Mouse (Mus musculus) MEL (cell line): Measurements from ENCODE around the gene Bsn. TPM values are rescaled to one million over a fixed set of nuclear protein-coding genes. Genes with fewer than 3 reads are reported as not detected.

Experiments
- DNase-seq: peaks from one replicate; pipeline ENCODE4 v3.0.0; 2011; ENCODE audit warnings: low read depth, low spot score
- H3K27ac ChIP-seq: 2 replicates; pipeline ENCODE4 v1.5.1; 2012; ENCODE audit warnings: low read depth, mild to moderate bottlenecking, control low read depth, low read length, moderate library complexity; ENCODE audit not compliant: control insufficient read depth
- H3K27me3 ChIP-seq, 2 experiments: fragments of 150-350 bp in 1 of 2; sonication (generic) in 1 of 2; 2 replicates each; pipeline ENCODE4 v1.6.1; 2012; ENCODE audit warnings: low read length in 2 of 2, mild to moderate bottlenecking in 2 of 2, improper control_type of control experiment in 1 of 2, moderate library complexity in 1 of 2; ENCODE audit not compliant: insufficient read depth in 2 of 2, control insufficient read depth in 1 of 2
- H3K36me3 ChIP-seq, 2 experiments: 2 replicates each; pipeline ENCODE4 v1.6.1; 2012 to 2014; ENCODE audit warnings: low read length in 2 of 2, improper control_type of control experiment in 1 of 2, inconsistent platforms in 1 of 2, mild to moderate bottlenecking in 1 of 2; ENCODE audit not compliant: insufficient read depth in 2 of 2, control insufficient read depth in 1 of 2
- H3K4me1 ChIP-seq, 2 experiments: fragments of 150-350 bp in 1 of 2; sonication (generic) in 1 of 2; 2 replicates each; pipeline ENCODE4 v1.6.1; 2012; ENCODE audit warnings: low read length in 2 of 2, improper control_type of control experiment in 1 of 2, mild to moderate bottlenecking in 1 of 2; ENCODE audit not compliant: insufficient read depth in 2 of 2, control insufficient read depth in 1 of 2
- H3K4me3 ChIP-seq, 2 experiments: fragments of 150-350 bp in 1 of 2; sonication (generic) in 1 of 2; 2 replicates each; pipeline ENCODE4 v1.5.1; 2012; ENCODE audit warnings: low read depth in 2 of 2, low read length in 2 of 2, mild to moderate bottlenecking in 2 of 2, moderate library complexity in 2 of 2, control low read depth in 1 of 2, improper control_type of control experiment in 1 of 2; ENCODE audit not compliant: control insufficient read depth in 1 of 2, insufficient read depth in 1 of 2
- H3K79me2 ChIP-seq: 2 replicates; pipeline ENCODE4 v1.6.1; 2012; ENCODE audit warnings: mild to moderate bottlenecking, low read length, moderate library complexity; ENCODE audit not compliant: control insufficient read depth, poor library complexity, insufficient read depth
- H3K9ac ChIP-seq: 2 replicates; pipeline ENCODE4 v1.6.1; 2012; ENCODE audit warnings: low read depth, mild to moderate bottlenecking, control low read depth, low read length, moderate library complexity; ENCODE audit not compliant: control insufficient read depth, poor library complexity, severe bottlenecking
- H3K9me3 ChIP-seq: fragments of 150-350 bp; sonication (generic); replicated peaks from 2 replicates; pipeline ENCODE4 v1.6.1; 2012; ENCODE audit warnings: mild to moderate bottlenecking, low read length, improper control_type of control experiment, moderate library complexity; ENCODE audit not compliant: insufficient read depth
- CHD2 ChIP-seq: IDR thresholded peaks from 2 replicates; pipeline ENCODE4 v1.6.1; 2011; ENCODE audit warnings: low read length, improper control_type of control experiment
- E2F4 ChIP-seq: IDR thresholded peaks from 2 replicates; pipeline ENCODE4 v1.6.1; 2011; ENCODE audit warnings: low read depth, low read length, improper control_type of control experiment, borderline replicate concordance
- EP300 ChIP-seq, 2 experiments: IDR thresholded peaks; 2 replicates each; pipeline ENCODE4 v1.6.1; 2011; ENCODE audit warnings: improper control_type of control experiment in 2 of 2, low read length in 2 of 2, low read depth in 1 of 2, mild to moderate bottlenecking in 1 of 2
- ETS1 ChIP-seq: IDR thresholded peaks from 2 replicates; pipeline ENCODE4 v1.6.1; 2012; ENCODE audit warnings: low read depth, mild to moderate bottlenecking, inconsistent platforms, low read length, improper control_type of control experiment, moderate library complexity
- HCFC1 ChIP-seq: IDR thresholded peaks from 2 replicates; pipeline ENCODE4 v1.6.1; 2012; ENCODE audit warnings: low read depth, mild to moderate bottlenecking, inconsistent platforms, low read length, improper control_type of control experiment, moderate library complexity
- MXI1 ChIP-seq: IDR thresholded peaks from 2 replicates; pipeline ENCODE4 v1.6.1; 2011; ENCODE audit warnings: mild to moderate bottlenecking, low read depth, low read length, improper control_type of control experiment
- MYB ChIP-seq: IDR thresholded peaks from 2 replicates; pipeline ENCODE4 v1.6.1; 2011; ENCODE audit warnings: mild to moderate bottlenecking, low read depth, low read length, improper control_type of control experiment
- NELFE ChIP-seq: IDR thresholded peaks from 2 replicates; pipeline ENCODE4 v1.6.1; 2011; ENCODE audit warnings: low read depth, low read length, improper control_type of control experiment
- NRF1 ChIP-seq: IDR thresholded peaks from 2 replicates; pipeline ENCODE4 v1.6.1; 2014; ENCODE audit warnings: low read depth, mild to moderate bottlenecking, inconsistent platforms, low read length, improper control_type of control experiment, moderate library complexity; ENCODE audit not compliant: poor library complexity, insufficient read depth, severe bottlenecking
- POLR2AphosphoS2 ChIP-seq: IDR thresholded peaks from 2 replicates; pipeline ENCODE4 v1.6.1; 2011; ENCODE audit warnings: low read length, improper control_type of control experiment
- POLR2AphosphoS5 ChIP-seq: IDR thresholded peaks from 2 replicates; pipeline ENCODE4 v1.6.1; 2012; ENCODE audit warnings: low read depth, borderline replicate concordance, mild to moderate bottlenecking, inconsistent platforms, low read length, moderate library complexity, mixed read lengths
- SIN3A ChIP-seq: IDR thresholded peaks from 2 replicates; pipeline ENCODE4 v1.6.1; 2012; ENCODE audit warnings: low read length, improper control_type of control experiment, inconsistent platforms
- SMC3 ChIP-seq: IDR thresholded peaks from 2 replicates; pipeline ENCODE4 v1.6.1; 2011; ENCODE audit warnings: low read depth, low read length, improper control_type of control experiment
- TAL1 ChIP-seq: IDR thresholded peaks from 2 replicates; pipeline ENCODE4 v1.6.1; 2012; ENCODE audit warnings: mild to moderate bottlenecking, inconsistent platforms, low read length, moderate library complexity, mixed read lengths
- TBP ChIP-seq: IDR thresholded peaks from 2 replicates; pipeline ENCODE4 v1.8.0; 2011; ENCODE audit warnings: low read depth, low read length, improper control_type of control experiment
- TCF12 ChIP-seq: IDR thresholded peaks from 2 replicates; pipeline ENCODE4 v1.6.1; 2014; ENCODE audit warnings: low read depth, mild to moderate bottlenecking, inconsistent platforms, low read length, improper control_type of control experiment, moderate library complexity
- UBTF ChIP-seq: IDR thresholded peaks from 2 replicates; pipeline ENCODE4 v1.6.1; 2012; ENCODE audit warnings: low read depth, mild to moderate bottlenecking, inconsistent platforms, low read length, improper control_type of control experiment, moderate library complexity, borderline replicate concordance; ENCODE audit not compliant: insufficient read depth
- ZC3H11A ChIP-seq: IDR thresholded peaks from 2 replicates; pipeline ENCODE4 v1.6.1; 2012; ENCODE audit warnings: low read depth, mild to moderate bottlenecking, inconsistent platforms, low read length, improper control_type of control experiment
- ZKSCAN1 ChIP-seq: IDR thresholded peaks from 2 replicates; pipeline ENCODE4 v1.6.1; 2012; ENCODE audit warnings: low read depth, mild to moderate bottlenecking, inconsistent platforms, low read length, improper control_type of control experiment, moderate library complexity
- polyA plus RNA-seq, 2 experiments: library from polyadenylated mRNA; stranded (reverse) in 1 of 2; unstranded in 1 of 2; fragments of >175 nt in 1 of 2; fragments of >200 nt in 1 of 2; gene quantifications; 2 replicates each; pipeline versions ENCODE4 v1.2.1 to v1.2.4; 2012; ENCODE audit warnings: low replicate concordance in 2 of 2, low read depth in 1 of 2; ENCODE audit not compliant: insufficient read length in 2 of 2, insufficient read depth in 1 of 2, missing spikeins in 1 of 2
- total RNA-seq: library from RNA; depleted of rRNA; stranded (reverse); fragments of 300-350 nt; gene quantifications from 2 replicates; pipeline ENCODE4 v1.2.3, GENCODE M21; 2012

Gene Bsn
- total and polyA plus RNA-seq, 3 experiments, result 3.5 to 5.6 TPM; not detected in 1

DNA sequence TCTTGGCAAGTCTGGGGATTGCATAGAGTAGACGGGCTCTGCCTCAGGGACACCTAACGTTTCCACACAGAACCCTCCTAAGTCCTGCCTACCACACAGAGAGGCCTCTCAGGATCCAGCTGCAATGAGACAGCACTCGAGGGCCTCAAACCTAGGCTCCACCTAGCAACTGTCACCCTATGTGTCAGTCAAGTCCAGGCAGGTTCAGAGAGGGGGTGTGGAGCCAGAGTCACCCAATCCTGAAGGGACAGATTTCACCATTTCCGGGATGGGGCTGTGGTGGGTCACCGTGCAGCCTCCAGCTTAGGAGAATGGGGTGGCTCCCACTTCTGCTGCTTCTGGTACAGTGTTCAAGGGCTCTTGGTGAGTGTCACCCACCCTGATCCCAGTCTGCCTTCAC, 110.0 kb downstream of the Bsn start, which contains the start of gene Mst1 (continued):
- peak; percentile 68; the same call in 1 of the 2 replicates for TF ChIP-seq TBP
- TF ChIP-seq SMC3, result no peak
- no peak; the same call in 1 of the 2 replicates for TF ChIP-seq SIN3A
- TF ChIP-seq ZKSCAN1, result no peak
- no peak for TF ChIP-seq MYB
- TF ChIP-seq ETS1, result peak; percentile 62
- TF ChIP-seq ZC3H11A, result no peak
- peak; percentile 62; the same call in 1 of the 2 replicates for TF ChIP-seq HCFC1
- TF ChIP-seq NELFE, result peak; percentile 52; the same call in 1 of the 2 replicates

DNA sequence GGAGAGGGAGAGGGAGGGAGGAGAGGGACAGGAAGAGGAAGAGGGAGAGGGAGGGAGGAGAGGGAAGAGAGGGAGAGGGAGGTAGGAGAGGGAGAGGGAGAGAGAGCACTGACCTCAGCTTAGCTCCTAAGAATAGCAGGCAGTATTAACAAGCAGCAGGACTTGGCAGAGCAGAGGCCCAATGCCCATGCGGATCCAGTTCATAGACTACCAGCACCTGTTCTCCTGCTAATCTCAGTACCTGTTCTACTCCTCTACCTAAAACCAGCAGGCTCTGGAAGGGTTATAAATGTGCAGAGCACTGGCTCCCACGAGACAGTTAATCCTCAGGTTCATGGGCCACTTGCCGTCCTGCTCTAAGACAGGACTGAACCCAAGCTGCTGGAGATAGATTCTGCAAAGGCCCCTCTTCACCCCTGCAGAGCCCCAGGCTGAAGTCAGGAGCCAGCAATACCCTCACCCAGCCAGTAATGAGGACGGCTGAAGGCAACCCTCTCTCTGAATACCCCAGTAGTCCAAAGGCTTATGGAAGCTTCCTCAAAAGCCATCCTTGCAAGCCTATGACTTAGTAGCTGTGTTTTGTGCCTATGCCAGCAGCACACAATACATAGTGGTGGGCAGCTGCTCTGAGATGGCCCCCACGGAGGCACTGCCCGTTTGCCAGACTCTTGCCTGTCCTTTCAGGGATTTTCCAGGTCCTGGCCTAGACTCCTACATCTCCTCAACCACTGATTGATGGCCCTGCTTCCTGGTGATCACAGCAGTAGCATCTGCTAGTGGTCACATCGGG, 116.8 kb downstream of the Bsn start:
- peaks cover 0 to 6% of the 10 kb centered on the region in 2 experiments; a peak in 1 of 4 replicates for H3K4me1 ChIP-seq
- H3K27me3 ChIP-seq, result no peaks in the 10 kb centered on the region
- no peak overlapping the region for H3K9ac ChIP-seq
- TF ChIP-seq POLR2AphosphoS2 (no peak), E2F4 (no peak), POLR2AphosphoS5 (no peak), NELFE (no peak), SIN3A (no peak), NRF1 (no peak), TAL1 (no peak), UBTF (no peak), CHD2 (no peak), EP300 (IDR thresholded peaks at IDR 0.05; ENCODE audit: low read depth in 1 of 2, low read length in 2 of 2) (no peak)
- DNase-seq, result no peak
- H3K27ac ChIP-seq, result no peak overlapping the region
- no peaks in the 10 kb centered on the region for H3K9me3 ChIP-seq
- peaks cover 4% of the 10 kb centered on the region for H3K79me2 ChIP-seq
- no peak overlapping the region for H3K4me3 ChIP-seq
- H3K36me3 ChIP-seq, result peaks cover 0 to 6% of the 10 kb centered on the region in 2 experiments; a peak in 2 of 4 replicates

DNA sequence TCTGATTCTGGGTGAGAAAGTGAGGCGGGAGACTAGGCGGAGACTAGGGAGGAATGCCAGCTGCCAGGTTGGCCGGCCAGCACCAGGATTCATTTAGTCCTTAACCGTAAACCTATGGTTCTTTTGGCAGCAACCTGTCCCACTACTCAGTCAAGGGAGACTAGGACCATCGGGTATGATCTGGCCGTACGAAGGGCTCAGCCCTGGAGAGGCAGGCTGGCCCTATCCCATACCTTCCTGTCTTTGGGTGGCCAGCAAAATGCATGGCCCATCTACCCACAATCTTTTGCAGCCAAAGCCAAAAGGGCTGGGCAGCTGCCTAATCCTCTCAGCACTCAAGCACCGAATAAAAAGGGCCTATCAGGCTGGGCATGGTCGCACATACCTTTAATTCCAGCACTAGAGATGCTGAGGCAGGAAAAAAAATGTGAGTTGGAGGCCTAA, 117.7 kb downstream of the Bsn start:
- H3K4me1 ChIP-seq, result no peaks in the 10 kb centered on the region
- no peak overlapping the region for H3K9ac ChIP-seq
- TF ChIP-seq TCF12 (no peak), NELFE (no peak), MXI1 (no peak)
- no peaks in the 10 kb centered on the region for H3K27me3 ChIP-seq
- H3K9me3 ChIP-seq, result no peaks in the 10 kb centered on the region
- DNase-seq, result no peak
- H3K79me2 ChIP-seq, result no peaks in the 10 kb centered on the region
- H3K36me3 ChIP-seq, result no peaks in the 10 kb centered on the region; a peak in 1 of 4 replicates
- H3K4me3 ChIP-seq, result no peak overlapping the region
- H3K27ac ChIP-seq, result no peak overlapping the region
